9 mouse cellular contexts compared by ENCODE assay signal in the genomic region with DNA sequence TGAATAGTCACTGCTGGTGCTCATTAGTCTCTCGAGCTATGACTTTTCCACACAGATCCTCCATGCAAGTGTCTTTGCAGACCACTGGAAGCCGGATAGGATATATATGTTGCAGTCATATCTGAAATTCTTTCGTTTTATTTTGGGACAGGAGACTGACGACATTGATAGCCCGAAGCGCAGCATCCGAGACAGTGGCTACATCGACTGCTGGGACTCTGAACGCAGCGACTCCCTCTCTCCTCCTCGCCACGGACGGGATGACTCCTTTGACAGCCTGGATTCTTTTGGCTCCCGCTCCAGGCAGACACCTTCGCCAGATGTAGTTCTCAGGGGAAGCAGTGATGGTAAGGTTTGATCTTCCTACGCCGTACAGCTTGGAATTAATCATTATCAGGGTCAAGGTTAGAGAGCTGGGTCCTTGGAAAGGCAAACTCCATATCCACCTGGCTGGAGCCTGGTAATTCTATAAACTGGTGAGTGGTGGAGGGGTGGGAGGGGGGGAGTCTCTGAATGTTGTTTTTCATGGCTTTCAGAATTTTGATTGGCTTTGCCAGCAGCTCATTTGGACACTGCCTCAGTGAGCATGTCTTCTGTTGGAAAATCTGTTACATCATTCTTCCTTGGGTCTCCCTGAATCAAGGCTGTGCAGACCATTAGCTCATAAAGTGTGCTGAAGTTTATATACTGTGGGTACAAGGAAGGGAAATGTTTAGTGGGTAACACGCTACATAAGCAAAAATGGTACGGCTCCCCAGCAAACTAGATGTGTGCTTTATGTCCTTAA.
A peak's percentile ranks its signal among the peaks of the same experiment; 100 is the strongest.
DNase-seq lines count a peak whose midpoint lies in the region; ATAC-seq and TF ChIP-seq lines count a peak whose summit lies in the region.
"Had no signal": no experiment of that assay in that cellular context is flagged by ENCODE, and none has a peak within 500 bp of the region (broad histone marks: within the 10 kb centered on the region; RNA-seq: fewer than 3 reads in every experiment).

No protein-coding gene starts in this region.

- H3K4me1 ChIP-seq in embryonic facial prominence, embryonic 15.5 days = peaks cover 42% of the 10 kb centered on the region
- peaks cover 10% of the 10 kb centered on the region for H3K4me1 ChIP-seq in hindbrain, postnatal 0 days (ENCODE audit: insufficient read depth, low read length)
- peaks cover 36% of the 10 kb centered on the region for H3K4me1 ChIP-seq in neural tube, embryonic 11.5 days (ENCODE audit: control insufficient read depth, insufficient read depth, low read length)
- H3K4me1 ChIP-seq: liver, embryonic 15.5 days had no signal

- no peaks in the 10 kb centered on the region for H3K27me3 ChIP-seq in embryonic facial prominence, embryonic 15.5 days
- H3K27me3 ChIP-seq in hindbrain, postnatal 0 days (ENCODE audit: insufficient read depth, low read length) = no peaks in the 10 kb centered on the region
- no peaks in the 10 kb centered on the region for H3K27me3 ChIP-seq in neural tube, embryonic 11.5 days (ENCODE audit: control insufficient read depth, insufficient read depth, low read length)
- H3K27me3 ChIP-seq: liver, embryonic 15.5 days had no signal

- no peak for TF ChIP-seq CTCF in hindbrain, postnatal 0 days (IDR thresholded peaks at IDR 0.05; ENCODE audit: low read depth)

- DNase-seq in kidney, adult 18-20 months = peak; percentile 27
- DNase-seq in kidney, postnatal 14 days = no peak
- no peak for DNase-seq in hindbrain, postnatal 0 days (ENCODE audit: low spot score)
- DNase-seq in neural tube, embryonic 11.5 days (ENCODE audit: low spot score) = no peak
- DNase-seq in adrenal gland, postnatal 25 days = no peak
- DNase-seq in urinary bladder, postnatal 4 days (ENCODE audit: low spot score in 2 of 2) = no peak
- no peak for DNase-seq in cerebellum, adult 8-10 months

- peak; percentile 37; the same call in 1 of the 2 replicates for ATAC-seq in embryonic facial prominence, embryonic 15.5 days (ENCODE audit: insufficient number of reproducible peaks, low FRiP score, low TSS enrichment, low read depth)
- no peak for ATAC-seq in hindbrain, postnatal 0 days
- ATAC-seq in neural tube, embryonic 11.5 days (ENCODE audit: insufficient read depth, low FRiP score, low TSS enrichment) = no peak

- no peaks in the 10 kb centered on the region for H3K9me3 ChIP-seq in embryonic facial prominence, embryonic 15.5 days (replicated peaks)
- no peaks in the 10 kb centered on the region for H3K9me3 ChIP-seq in hindbrain, postnatal 0 days (ENCODE audit: low read length)
- H3K9me3 ChIP-seq in neural tube, embryonic 11.5 days (ENCODE audit: control insufficient read depth, low read length) = no peaks in the 10 kb centered on the region
- H3K9me3 ChIP-seq: liver, embryonic 15.5 days had no signal

- H3K27ac ChIP-seq in embryonic facial prominence, embryonic 15.5 days (replicated peaks) = peak overlapping the region; percentile 91
- peak overlapping the region; percentile 77 for H3K27ac ChIP-seq in hindbrain, postnatal 0 days
- peak overlapping the region; percentile 73 for H3K27ac ChIP-seq in neural tube, embryonic 11.5 days (ENCODE audit: low read depth, low read length)
- H3K27ac ChIP-seq: liver, embryonic 15.5 days had no signal

- 0 out of 2 replicates have a peak, but pooled peaks cover under 1% of the 10 kb centered on the region for H3K36me3 ChIP-seq in embryonic facial prominence, embryonic 15.5 days
- H3K36me3 ChIP-seq in hindbrain, postnatal 0 days (ENCODE audit: insufficient read depth, low read length) = no peaks in the 10 kb centered on the region
- H3K36me3 ChIP-seq in neural tube, embryonic 11.5 days (ENCODE audit: control insufficient read depth, insufficient read depth, low read length) = no peaks in the 10 kb centered on the region
- H3K36me3 ChIP-seq: liver, embryonic 15.5 days had no signal

- peak overlapping the region; percentile 41 for H3K4me3 ChIP-seq in embryonic facial prominence, embryonic 15.5 days (replicated peaks)
- 0 out of 2 replicates have a peak overlapping the region, but pooled peaks have one; percentile 24 for H3K4me3 ChIP-seq in hindbrain, postnatal 0 days (ENCODE audit: low read length)
- peak overlapping the region; percentile 29 for H3K4me3 ChIP-seq in neural tube, embryonic 11.5 days (ENCODE audit: low read depth, low read length)
- H3K4me3 ChIP-seq: liver, embryonic 15.5 days had no signal

- H3K4me2 ChIP-seq in embryonic facial prominence, embryonic 15.5 days (replicated peaks) = peak overlapping the region; percentile 53
- H3K4me2 ChIP-seq in hindbrain, postnatal 0 days (ENCODE audit: low read depth, low read length) = peak overlapping the region; percentile 55
- peak overlapping the region; percentile 43 for H3K4me2 ChIP-seq in neural tube, embryonic 11.5 days (ENCODE audit: low read depth)
- H3K4me2 ChIP-seq: liver, embryonic 15.5 days had no signal

- no peak overlapping the region; the same call in 1 of the 2 replicates for H3K9ac ChIP-seq in embryonic facial prominence, embryonic 15.5 days
- H3K9ac ChIP-seq in hindbrain, postnatal 0 days (replicated peaks; ENCODE audit: low read length) = peak overlapping the region; percentile 33
- H3K9ac ChIP-seq in neural tube, embryonic 11.5 days (ENCODE audit: low read length) = peak overlapping the region; percentile 44
- H3K9ac ChIP-seq: liver, embryonic 15.5 days had no signal

- 18% methylated on average over 19 of the region's 19 CpGs for WGBS in embryonic facial prominence, embryonic 15.5 days
- WGBS in hindbrain, postnatal 0 days = 43% methylated on average over 19 of the region's 19 CpGs
- 47% methylated on average over 19 of the region's 19 CpGs for WGBS in neural tube, embryonic 11.5 days
